Mouse (Mus musculus): ENCODE data around the gene Ntng2. TPM values are rescaled to one million over a fixed set of nuclear protein-coding genes. Genes with fewer than 3 reads are reported as not detected.

The Ntng2 gene
- polyA plus RNA-seq, 1 experiment from 2014 or later, result 0.83 TPM

- peaks cover 10% of the 10 kb centered on the region for H3K4me1 ChIP-seq (ENCODE audit: control insufficient read depth, insufficient read depth, low read length)
- 70% methylated on average over 2 of the region's 2 CpGs for WGBS
- no peak overlapping the region for H3K27ac ChIP-seq (replicated peaks; ENCODE audit: low read depth, low read length)
- H3K4me3 ChIP-seq (ENCODE audit: low read depth, low read length), result no peak overlapping the region
- H3K27me3 ChIP-seq (ENCODE audit: control insufficient read depth, insufficient read depth, low read length), result peaks cover 33% of the 10 kb centered on the region
- no peak for ATAC-seq (replicated peaks; ENCODE audit: insufficient number of reproducible peaks, low FRiP score, low TSS enrichment, low read depth)
- H3K9me3 ChIP-seq (replicated peaks; ENCODE audit: control insufficient read depth, low read length), result no peaks in the 10 kb centered on the region
- H3K36me3 ChIP-seq (replicated peaks; ENCODE audit: control insufficient read depth, insufficient read depth, low read depth, low read length), result no peaks in the 10 kb centered on the region
- DNase-seq (ENCODE audit: low spot score), result no peak
- H3K9ac ChIP-seq (replicated peaks; ENCODE audit: low read length), result no peak overlapping the region
- H3K4me2 ChIP-seq (ENCODE audit: low read depth, low read length), result no peak overlapping the region
Observed at GRCm38 (mm10) chr2:29247386-29247785, 5.4 kb downstream of the Ntng2 start.

GRCm38 (mm10) chr2:29246891-29247290, 5.9 kb downstream of the Ntng2 start:
- ATAC-seq (replicated peaks; ENCODE audit: insufficient number of reproducible peaks, low FRiP score, low TSS enrichment, low read depth), result no peak
- no peak for DNase-seq (ENCODE audit: low spot score)
- Histone ChIP-seq H3K4me1 (ENCODE audit: control insufficient read depth, insufficient read depth, low read length) (peaks cover 10% of the 10 kb centered on the region), H3K4me2 (ENCODE audit: low read depth, low read length) (no peak overlapping the region), H3K27ac (replicated peaks; ENCODE audit: low read depth, low read length) (no peak overlapping the region), H3K27me3 (ENCODE audit: control insufficient read depth, insufficient read depth, low read length) (peaks cover 28% of the 10 kb centered on the region), H3K9ac (replicated peaks; ENCODE audit: low read length) (no peak overlapping the region), H3K4me3 (ENCODE audit: low read depth, low read length) (no peak overlapping the region), H3K9me3 (replicated peaks; ENCODE audit: control insufficient read depth, low read length) (no peaks in the 10 kb centered on the region), H3K36me3 (replicated peaks; ENCODE audit: control insufficient read depth, insufficient read depth, low read depth, low read length) (no peaks in the 10 kb centered on the region)
- 62% methylated on average over 7 of the region's 7 CpGs for WGBS

GRCm38 (mm10) chr2:29246275-29246674, 6.5 kb downstream of the Ntng2 start:
- peaks cover 24% of the 10 kb centered on the region for H3K27me3 ChIP-seq (ENCODE audit: control insufficient read depth, insufficient read depth, low read length)
- no peak for DNase-seq (ENCODE audit: low spot score)
- peaks cover 6% of the 10 kb centered on the region for H3K4me1 ChIP-seq (ENCODE audit: control insufficient read depth, insufficient read depth, low read length)
- no peak overlapping the region for H3K4me3 ChIP-seq (ENCODE audit: low read depth, low read length)
- H3K4me2 ChIP-seq (ENCODE audit: low read depth, low read length), result no peak overlapping the region
- H3K9ac ChIP-seq (replicated peaks; ENCODE audit: low read length), result no peak overlapping the region
- H3K36me3 ChIP-seq (replicated peaks; ENCODE audit: control insufficient read depth, insufficient read depth, low read depth, low read length), result no peaks in the 10 kb centered on the region
- 68% methylated on average over 3 of the region's 3 CpGs for WGBS
- no peaks in the 10 kb centered on the region for H3K9me3 ChIP-seq (replicated peaks; ENCODE audit: control insufficient read depth, low read length)
- H3K27ac ChIP-seq (replicated peaks; ENCODE audit: low read depth, low read length), result no peak overlapping the region
- no peak for ATAC-seq (replicated peaks; ENCODE audit: insufficient number of reproducible peaks, low FRiP score, low TSS enrichment, low read depth)

GRCm38 (mm10) chr2:29245341-29245779, 7.4 kb downstream of the Ntng2 start:
- ATAC-seq (replicated peaks; ENCODE audit: insufficient number of reproducible peaks, low FRiP score, low TSS enrichment, low read depth) (peak; percentile 31; the same call in 1 of the 2 replicates), DNase-seq (ENCODE audit: low spot score) (peak; percentile 19)
- no peaks in the 10 kb centered on the region for H3K9me3 ChIP-seq (replicated peaks; ENCODE audit: control insufficient read depth, low read length)
- H3K9ac ChIP-seq (replicated peaks; ENCODE audit: low read length), result no peak overlapping the region
- no peak overlapping the region for H3K27ac ChIP-seq (replicated peaks; ENCODE audit: low read depth, low read length)
- H3K4me3 ChIP-seq (ENCODE audit: low read depth, low read length), result no peak overlapping the region
- peaks cover 16% of the 10 kb centered on the region for H3K27me3 ChIP-seq (ENCODE audit: control insufficient read depth, insufficient read depth, low read length)
- H3K4me1 ChIP-seq (ENCODE audit: control insufficient read depth, insufficient read depth, low read length), result no peaks in the 10 kb centered on the region
- H3K36me3 ChIP-seq (replicated peaks; ENCODE audit: control insufficient read depth, insufficient read depth, low read depth, low read length), result no peaks in the 10 kb centered on the region
- 46% methylated on average over 10 of the region's 10 CpGs for WGBS
- no peak overlapping the region for H3K4me2 ChIP-seq (ENCODE audit: low read depth, low read length)

GRCm38 (mm10) chr2:29239329-29239728, 13.5 kb downstream of the Ntng2 start:
- WGBS, result 75% methylated on average over 17 of the region's 17 CpGs
- no peaks in the 10 kb centered on the region for H3K4me1 ChIP-seq (ENCODE audit: control insufficient read depth, insufficient read depth, low read length)
- no peak for ATAC-seq (replicated peaks; ENCODE audit: insufficient number of reproducible peaks, low FRiP score, low TSS enrichment, low read depth)

GRCm38 (mm10) chr2:29237623-29238022, 15.2 kb downstream of the Ntng2 start:
- Histone ChIP-seq H3K9me3 (replicated peaks; ENCODE audit: control insufficient read depth, low read length) (no peaks in the 10 kb centered on the region), H3K36me3 (replicated peaks; ENCODE audit: control insufficient read depth, insufficient read depth, low read depth, low read length) (no peaks in the 10 kb centered on the region), H3K27me3 (ENCODE audit: control insufficient read depth, insufficient read depth, low read length) (no peaks in the 10 kb centered on the region), H3K4me1 (ENCODE audit: control insufficient read depth, insufficient read depth, low read length) (no peaks in the 10 kb centered on the region), H3K27ac (replicated peaks; ENCODE audit: low read depth, low read length) (no peak overlapping the region), H3K4me2 (ENCODE audit: low read depth, low read length) (no peak overlapping the region), H3K9ac (replicated peaks; ENCODE audit: low read length) (no peak overlapping the region), H3K4me3 (ENCODE audit: low read depth, low read length) (no peak overlapping the region)
- ATAC-seq (replicated peaks; ENCODE audit: insufficient number of reproducible peaks, low FRiP score, low TSS enrichment, low read depth), result no peak
- DNase-seq (ENCODE audit: low spot score), result peak; percentile 57
- WGBS, result 15% methylated on average over 4 of the region's 4 CpGs

More at GRCm38 (mm10) chr2:29239329-29239728, 13.5 kb downstream of the Ntng2 start:
- Histone ChIP-seq H3K27ac (replicated peaks; ENCODE audit: low read depth, low read length) (no peak overlapping the region), H3K4me2 (ENCODE audit: low read depth, low read length) (no peak overlapping the region), H3K9me3 (replicated peaks; ENCODE audit: control insufficient read depth, low read length) (no peaks in the 10 kb centered on the region), H3K36me3 (replicated peaks; ENCODE audit: control insufficient read depth, insufficient read depth, low read depth, low read length) (no peaks in the 10 kb centered on the region), H3K27me3 (ENCODE audit: control insufficient read depth, insufficient read depth, low read length) (no peaks in the 10 kb centered on the region), H3K4me3 (ENCODE audit: low read depth, low read length) (no peak overlapping the region), H3K9ac (replicated peaks; ENCODE audit: low read length) (no peak overlapping the region)
- DNase-seq (ENCODE audit: low spot score), result no peak

GRCm38 (mm10) chr2:29235811-29236210, 17.0 kb downstream of the Ntng2 start:
- H3K27me3 ChIP-seq (ENCODE audit: control insufficient read depth, insufficient read depth, low read length), result no peaks in the 10 kb centered on the region

GRCm38 (mm10) chr2:29235026-29235425, 17.8 kb downstream of the Ntng2 start:
- no peaks in the 10 kb centered on the region for H3K27me3 ChIP-seq (ENCODE audit: control insufficient read depth, insufficient read depth, low read length)
- H3K36me3 ChIP-seq (replicated peaks; ENCODE audit: control insufficient read depth, insufficient read depth, low read depth, low read length), result no peaks in the 10 kb centered on the region
- H3K27ac ChIP-seq (replicated peaks; ENCODE audit: low read depth, low read length), result no peak overlapping the region
- ATAC-seq (replicated peaks; ENCODE audit: insufficient number of reproducible peaks, low FRiP score, low TSS enrichment, low read depth) (no peak), DNase-seq (ENCODE audit: low spot score) (no peak)
- no peak overlapping the region for H3K4me2 ChIP-seq (ENCODE audit: low read depth, low read length)
- no peak overlapping the region for H3K4me3 ChIP-seq (ENCODE audit: low read depth, low read length)
- WGBS, result 69% methylated on average over 3 of the region's 3 CpGs
- H3K9ac ChIP-seq (replicated peaks; ENCODE audit: low read length), result no peak overlapping the region
- H3K4me1 ChIP-seq (ENCODE audit: control insufficient read depth, insufficient read depth, low read length), result no peaks in the 10 kb centered on the region
- no peaks in the 10 kb centered on the region for H3K9me3 ChIP-seq (replicated peaks; ENCODE audit: control insufficient read depth, low read length)

More at GRCm38 (mm10) chr2:29235811-29236210, 17.0 kb downstream of the Ntng2 start:
- H3K4me3 ChIP-seq (ENCODE audit: low read depth, low read length), result no peak overlapping the region
- H3K4me2 ChIP-seq (ENCODE audit: low read depth, low read length), result no peak overlapping the region
- no peak overlapping the region for H3K9ac ChIP-seq (replicated peaks; ENCODE audit: low read length)
- 67% methylated on average over 7 of the region's 7 CpGs for WGBS
- no peaks in the 10 kb centered on the region for H3K4me1 ChIP-seq (ENCODE audit: control insufficient read depth, insufficient read depth, low read length)
- no peaks in the 10 kb centered on the region for H3K9me3 ChIP-seq (replicated peaks; ENCODE audit: control insufficient read depth, low read length)
- DNase-seq (ENCODE audit: low spot score) (no peak), ATAC-seq (replicated peaks; ENCODE audit: insufficient number of reproducible peaks, low FRiP score, low TSS enrichment, low read depth) (no peak)
- no peaks in the 10 kb centered on the region for H3K36me3 ChIP-seq (replicated peaks; ENCODE audit: control insufficient read depth, insufficient read depth, low read depth, low read length)
- H3K27ac ChIP-seq (replicated peaks; ENCODE audit: low read depth, low read length), result no peak overlapping the region

Data from embryonic facial prominence, embryonic 11.5 days (tissue).